Mouse (Mus musculus): ENCODE measurements around the gene 4921517D22Rik. TPM values are rescaled to one million over a fixed set of nuclear protein-coding genes. Genes with fewer than 3 reads are reported as not detected.
A peak's percentile ranks its signal among the peaks of the same experiment; 100 is the strongest.
"Not testable (repeated sequence)": the region's sequence is repeated elsewhere in the genome, so short reads cannot be mapped to it uniquely, and the experiment has no call there.

Gene 4921517D22Rik
- not detected for total RNA-seq (2021)

DNA sequence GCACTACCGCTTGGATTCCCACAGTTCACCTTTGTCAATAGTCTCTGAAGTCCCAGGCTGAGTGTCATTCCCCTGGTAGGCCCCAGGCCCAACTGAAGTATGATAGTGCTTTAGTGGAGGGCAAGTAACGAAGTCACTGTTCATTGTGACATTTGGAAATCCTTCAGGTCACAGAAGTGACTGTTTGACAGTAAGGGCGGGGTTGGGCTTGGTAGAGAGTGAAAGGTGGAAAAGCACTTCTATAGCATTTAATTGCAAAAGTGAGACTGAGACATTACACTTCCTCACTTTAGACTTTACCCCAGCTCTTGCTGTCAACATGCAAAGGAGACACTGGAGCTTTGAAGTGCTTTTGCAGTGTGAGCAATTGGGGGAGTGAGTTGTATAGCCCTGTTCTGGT, at the start of gene 4921517D22Rik:
4921517D22Rik (minus strand) TSS at position 101 of the 400 bp plus-strand sequence.
- DNase-seq: no peak

GRCm38 (mm10) chr13:59741697-59742096, 47.8 kb upstream of the 4921517D22Rik start:
- DNase-seq: peak; percentile 46

DNA sequence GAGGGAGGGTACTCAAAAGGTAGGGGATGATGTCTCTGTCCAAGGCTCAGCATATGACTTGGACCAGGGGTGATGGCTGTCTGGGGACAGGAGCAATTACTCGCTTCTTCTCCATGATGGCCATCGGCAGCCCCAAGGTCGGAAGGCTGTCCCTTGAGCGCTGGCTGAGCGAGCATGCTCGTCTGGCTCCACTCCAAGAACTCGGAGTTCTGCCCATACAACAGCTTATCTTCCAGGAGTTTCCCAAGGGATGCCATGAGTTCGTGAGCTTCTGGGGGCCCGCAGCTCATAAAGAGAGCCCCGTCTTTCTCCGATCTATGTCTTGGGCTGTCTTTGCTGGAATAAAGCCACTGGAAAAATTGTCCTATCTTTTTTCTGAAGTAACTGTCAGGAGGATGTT, 47.2 kb upstream of the 4921517D22Rik start:
- DNase-seq: peak; percentile 67

- no peak for DNase-seq
Observed at GRCm38 (mm10) chr13:59739397-59739796, 45.5 kb upstream of the 4921517D22Rik start.

GRCm38 (mm10) chr13:59738455-59738854, 44.5 kb upstream of the 4921517D22Rik start:
- DNase-seq: no peak

GRCm38 (mm10) chr13:59735190-59735589, 41.3 kb upstream of the 4921517D22Rik start:
- no peak for DNase-seq

DNA sequence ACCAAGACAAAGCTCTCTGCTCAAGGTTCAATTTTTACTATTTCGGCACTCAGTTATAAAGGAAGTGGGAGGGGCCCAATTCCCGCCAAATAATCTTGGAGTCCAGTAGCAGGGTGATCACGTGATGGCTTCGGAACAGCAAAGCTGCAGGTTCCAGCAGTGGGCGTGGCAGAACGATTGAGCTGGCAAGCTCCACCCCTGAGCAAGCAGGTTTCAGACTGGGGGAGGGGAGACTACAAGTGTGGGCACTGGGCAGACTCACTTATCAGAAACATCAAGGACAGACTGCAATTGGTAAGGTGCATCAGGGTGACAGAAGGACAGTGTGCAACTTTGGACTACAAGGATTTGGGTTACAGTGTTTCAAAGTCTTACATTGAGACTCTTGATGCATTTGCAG, 40.4 kb upstream of the 4921517D22Rik start:
- not testable (repeated sequence) for DNase-seq

DNA sequence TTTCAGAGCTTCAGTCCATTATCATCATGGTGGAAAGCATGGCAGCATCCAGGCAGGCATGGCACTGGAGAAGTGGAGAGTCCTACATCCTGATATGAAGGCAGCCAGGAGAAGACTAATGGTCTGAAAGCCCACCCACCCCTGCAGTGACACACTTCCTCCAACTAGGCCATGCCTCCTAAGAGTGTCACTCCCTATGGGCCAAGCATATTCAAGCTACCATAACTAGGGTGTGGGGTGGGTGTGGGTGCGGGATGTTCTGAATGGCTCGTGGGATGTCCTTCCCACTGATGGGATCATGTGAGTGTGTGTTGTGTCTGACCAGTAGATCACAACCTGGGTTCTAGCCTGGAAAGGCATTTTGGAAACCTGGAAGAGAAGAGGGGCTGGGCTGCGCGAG, 40.0 kb upstream of the 4921517D22Rik start:
- no peak for DNase-seq

GRCm38 (mm10) chr13:59731652-59732051, 37.7 kb upstream of the 4921517D22Rik start, which contains the start of gene Spata31d1d:
Gene Spata31d1d (minus strand): TSS chr13:59731752.
- DNase-seq: no peak

GRCm38 (mm10) chr13:59728378-59729093, 34.6 kb upstream of the 4921517D22Rik start:
- DNase-seq: peak; percentile 90

- DNase-seq: no peak
Observed at GRCm38 (mm10) chr13:59726139-59726867, 32.4 kb upstream of the 4921517D22Rik start.

- DNase-seq: not testable (repeated sequence)
Observed at GRCm38 (mm10) chr13:59722089-59722488, 28.2 kb upstream of the 4921517D22Rik start.

DNA sequence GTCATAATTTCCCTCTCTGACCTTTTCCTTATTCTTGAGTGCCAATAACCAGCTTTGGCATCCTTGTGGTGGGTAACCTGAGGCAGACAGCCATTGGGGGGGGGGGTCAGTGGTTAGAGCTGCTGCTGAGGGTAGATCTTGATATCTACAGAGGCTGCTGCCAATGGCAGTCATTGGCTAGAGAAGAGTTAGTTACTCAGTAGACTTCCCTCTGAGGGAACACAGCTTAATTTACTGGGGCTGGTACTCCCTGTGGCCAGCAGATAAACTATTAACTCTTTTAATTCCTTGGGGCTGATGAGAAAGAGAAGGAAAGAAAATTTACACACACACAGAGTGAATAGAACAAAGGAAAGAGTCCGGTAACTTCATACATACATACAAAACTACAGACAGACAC, 25.6 kb upstream of the 4921517D22Rik start:
- no peak for DNase-seq

- peak; percentile 22 for DNase-seq
Observed at GRCm38 (mm10) chr13:59718857-59719440, 25.0 kb upstream of the 4921517D22Rik start.

DNA sequence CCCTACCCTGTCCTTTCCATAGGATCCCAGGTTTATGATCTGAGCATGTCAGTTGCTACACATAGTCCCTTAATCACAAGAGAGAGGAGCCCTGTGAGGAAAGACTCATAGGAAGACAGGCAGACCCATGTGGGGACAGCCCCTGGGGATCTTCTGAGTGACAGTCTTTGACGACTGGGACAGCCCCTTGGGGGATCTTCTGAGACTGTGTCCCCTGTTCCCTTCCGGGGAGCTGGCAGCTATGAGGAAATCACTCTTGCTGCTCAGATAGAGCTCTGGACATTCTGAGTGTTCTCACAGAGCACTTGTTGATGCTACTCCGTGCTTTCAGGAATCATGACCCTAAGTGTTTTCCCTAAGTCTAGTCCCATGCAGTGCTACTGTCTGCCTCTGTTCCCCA, 19.8 kb upstream of the 4921517D22Rik start:
- DNase-seq: no peak

DNA sequence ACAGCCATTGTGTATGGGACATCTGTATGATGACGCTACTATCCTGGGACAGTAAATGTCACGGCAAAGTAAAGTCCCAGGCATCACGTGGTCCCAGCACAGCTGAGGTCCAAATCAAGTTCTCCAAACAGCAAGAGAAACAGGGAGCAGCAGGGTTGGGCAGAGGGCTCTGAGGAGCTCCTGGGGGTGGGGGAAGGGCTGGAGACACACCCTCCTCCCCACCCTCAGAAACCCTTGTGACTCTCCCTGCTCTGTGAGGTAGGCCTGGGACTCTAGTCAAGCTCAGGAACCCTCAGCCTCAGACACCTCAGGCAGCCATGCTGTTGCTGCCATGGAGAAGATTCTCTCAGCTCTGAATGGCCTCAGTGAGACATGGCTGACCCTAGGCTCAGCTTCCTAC, 18.1 kb upstream of the 4921517D22Rik start, which contains the start of gene Spata31d1b:
Spata31d1b (plus strand) TSS at position 301 of the 400 bp plus-strand sequence.
- not testable (repeated sequence) for DNase-seq

DNA sequence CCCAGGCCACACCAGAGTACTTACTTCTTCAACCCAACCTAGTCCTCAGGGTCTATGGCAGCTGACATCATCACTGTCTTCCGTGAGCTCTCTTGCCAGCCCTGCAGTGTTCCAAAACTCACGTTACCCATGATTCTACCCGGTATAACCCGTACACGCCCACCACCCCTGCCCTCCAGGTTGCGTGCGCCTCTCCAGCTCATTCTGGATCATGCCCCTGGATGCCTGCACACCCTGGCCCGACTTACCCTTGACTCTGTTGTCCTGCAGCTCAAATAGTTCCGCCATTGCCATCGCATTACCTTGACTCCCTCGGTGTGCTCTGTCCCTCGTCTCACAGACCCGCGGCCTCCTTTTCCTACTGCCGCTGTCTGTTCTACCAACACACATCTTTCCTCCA, 16.3 kb upstream of the 4921517D22Rik start, which contains the start of gene Spata31d1a:
Spata31d1a (minus strand) TSS at position 101 of the 400 bp plus-strand sequence.
- no peak for DNase-seq

- DNase-seq: peak; percentile 32
Observed at GRCm38 (mm10) chr13:59704562-59704961, 10.7 kb upstream of the 4921517D22Rik start.

DNA sequence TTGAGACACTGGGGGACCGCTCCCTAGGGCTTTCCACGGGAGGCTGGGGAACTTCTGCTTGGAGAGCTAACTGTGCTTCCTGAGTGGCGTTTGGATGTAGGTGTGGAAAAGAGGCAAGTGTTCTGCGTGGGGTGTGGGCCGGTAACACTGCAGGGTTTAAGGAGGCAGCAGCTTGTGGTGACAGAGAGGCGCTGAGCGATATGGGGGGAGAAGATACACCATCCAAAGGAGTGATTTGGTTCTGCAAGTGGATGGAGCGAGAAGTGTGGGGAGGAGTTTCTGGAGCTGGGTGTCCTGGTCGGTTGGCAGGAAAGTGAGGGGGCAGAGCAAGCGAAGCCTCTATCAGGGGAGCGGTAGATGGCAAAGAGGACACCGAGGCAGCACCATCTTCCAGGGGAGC, 9.6 kb upstream of the 4921517D22Rik start:
- DNase-seq: no peak

- DNase-seq: not testable (repeated sequence)
Observed at GRCm38 (mm10) chr13:59700137-59700536, 6.2 kb upstream of the 4921517D22Rik start.

DNA sequence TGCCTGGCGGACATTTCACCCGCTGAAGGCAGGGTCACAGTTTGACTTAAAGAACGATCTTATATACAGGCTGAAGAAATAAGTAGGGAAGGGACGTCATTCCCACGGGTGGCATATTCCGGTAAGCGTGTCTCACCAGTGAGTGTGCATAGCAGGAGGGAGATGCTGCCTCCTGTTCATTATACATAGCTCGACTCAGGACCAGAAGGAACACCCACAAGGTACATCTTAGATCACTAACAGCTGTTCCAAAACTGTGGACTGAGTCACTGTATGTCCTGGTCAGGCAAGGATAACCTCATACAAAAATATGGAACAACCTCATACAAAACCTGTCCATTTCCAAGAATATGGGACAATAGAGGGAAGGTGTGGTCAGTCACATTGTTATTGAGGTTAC, 5.2 kb upstream of the 4921517D22Rik start:
- no peak for DNase-seq

DNA sequence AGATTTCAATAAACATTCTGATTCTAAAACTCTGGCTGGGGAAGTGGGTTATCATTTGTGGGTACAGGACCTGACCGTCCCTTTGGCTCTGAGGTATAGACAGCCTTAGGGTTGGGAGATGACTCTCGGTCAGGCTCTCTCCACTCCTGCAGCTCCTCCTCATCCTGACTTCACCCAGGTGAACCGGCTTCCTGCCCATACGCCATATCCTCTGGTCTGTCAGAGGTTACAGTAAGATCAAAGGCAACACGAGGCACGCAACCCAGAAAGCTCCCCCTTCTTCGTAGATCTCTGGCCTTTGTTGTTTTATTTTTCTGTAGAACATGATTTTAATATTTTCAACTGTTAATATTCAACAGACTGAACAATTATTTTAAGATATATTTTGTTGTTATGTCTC, 1.9 kb upstream of the 4921517D22Rik start:
- no peak for DNase-seq

- DNase-seq: no peak
Observed at GRCm38 (mm10) chr13:59691478-59691877, 2.4 kb downstream of the 4921517D22Rik start.
